Mouse (Mus musculus) liver, embryonic 13.5 days (tissue): ENCODE data around the gene Cep41. TPM values are rescaled to one million over a fixed set of nuclear protein-coding genes. Genes with fewer than 3 reads are reported as not detected.

Experiments used
- ATAC-seq: fragments of 200-750 bp; cut with Nextera tagmentation; 2 replicates; pipeline ENCODE4 v1.8.0; 2017; ENCODE audit warnings: low read depth, mild to moderate bottlenecking, moderate number of reproducible peaks, moderate library complexity
- DNase-seq: peaks from one replicate; pipeline ENCODE4 v3.0.0; 2022
- H3K27ac ChIP-seq: fragments of 300-500 bp; sonication (generic); 2 replicates; pipeline ENCODE4 v1.5.1; 2015; ENCODE audit warnings: moderate library complexity, mild to moderate bottlenecking, inconsistent platforms
- H3K27me3 ChIP-seq: fragments of 300-500 bp; sonication (generic); 2 replicates; pipeline ENCODE4 v1.6.1; 2015; ENCODE audit warnings: mild to moderate bottlenecking, inconsistent platforms
- H3K36me3 ChIP-seq: fragments of 300-500 bp; sonication (generic); 2 replicates; pipeline ENCODE4 v1.6.1; 2015; ENCODE audit warnings: mild to moderate bottlenecking, inconsistent platforms
- H3K4me1 ChIP-seq: fragments of 300-500 bp; sonication (generic); replicated peaks from 2 replicates; pipeline ENCODE4 v1.6.1; 2015; ENCODE audit warnings: inconsistent platforms
- H3K4me2 ChIP-seq: fragments of 300-500 bp; sonication (generic); 2 replicates; pipeline ENCODE4 v1.6.1; 2015; ENCODE audit warnings: inconsistent platforms, mild to moderate bottlenecking, moderate library complexity
- H3K4me3 ChIP-seq: fragments of 300-500 bp; sonication (generic); replicated peaks from 2 replicates; pipeline ENCODE4 v1.5.1; 2015; ENCODE audit warnings: mild to moderate bottlenecking, inconsistent platforms
- H3K9ac ChIP-seq: fragments of 300-500 bp; sonication (generic); 2 replicates; pipeline ENCODE4 v1.6.1; 2015; ENCODE audit warnings: mild to moderate bottlenecking, inconsistent platforms
- H3K9me3 ChIP-seq: fragments of 300-500 bp; sonication (generic); replicated peaks from 2 replicates; pipeline ENCODE4 v1.6.1; 2016; ENCODE audit warnings: inconsistent platforms
- WGBS: fragments of 180-500 bp; shearing (Covaris S2); methylation state at CpG from one replicate; pipeline ENCODE4 v1.1.7; 2015; ENCODE audit not compliant: insufficient replicate concordance; 5-methylcytosine and 5-hydroxymethylcytosine counted together
- microRNA counts: library from miRNA; unstranded; fragments of <30 nt; microRNA quantifications from one replicate; lab custom pipeline; 2016
- microRNA-seq: library from miRNA; unstranded; fragments of <30 nt; microRNA quantifications from one replicate; pipeline ENCODE4, GENCODE M21; 2016
- polyA plus RNA-seq: library from polyadenylated mRNA; unstranded; fragments of >200 nt; fragmentation: Nextera tagmentation; extraction: Ambion mirVana; gene quantifications from 2 replicates; pipeline ENCODE4 v1.2.1, GENCODE M21; 2015

Gene Cep41
- polyA plus RNA-seq, 1 experiment from 2014 or later, result 5.2 TPM

- Histone ChIP-seq H3K4me2 (no peak overlapping the region), H3K27ac (no peak overlapping the region), H3K4me3 (no peak overlapping the region), H3K27me3 (no peaks in the 10 kb centered on the region), H3K9ac (no peak overlapping the region), H3K4me1 (no peaks in the 10 kb centered on the region), H3K9me3 (no peaks in the 10 kb centered on the region), H3K36me3 (no peaks in the 10 kb centered on the region)
- 30% methylated on average over 5 of the region's 5 CpGs for WGBS
- ATAC-seq (no peak), DNase-seq (no peak)
These were observed 87.9 kb downstream of the Cep41 start for GRCm38 (mm10) chr6:30605672-30606071.

DNA sequence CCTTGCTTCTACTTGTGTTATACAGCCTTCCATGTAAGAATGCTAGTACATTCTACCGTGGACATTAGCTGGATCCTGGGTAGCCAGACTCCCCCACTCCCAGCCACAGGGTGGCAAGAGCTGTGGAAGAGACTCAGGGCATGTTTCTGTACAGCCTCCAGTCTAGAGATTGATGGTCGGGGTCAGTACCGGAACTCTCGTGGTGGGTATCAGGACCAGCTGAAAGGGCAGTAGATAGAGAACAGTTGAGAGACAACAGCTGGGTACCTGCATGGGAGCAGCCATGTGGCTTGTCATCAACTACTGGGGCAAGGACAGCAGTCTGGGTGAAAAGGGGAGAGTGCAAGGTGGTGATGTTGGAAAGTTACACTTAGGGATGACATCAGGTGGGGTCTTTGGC is 88.4 kb downstream of the Cep41 start:
- H3K36me3 ChIP-seq, result no peaks in the 10 kb centered on the region
- H3K9ac ChIP-seq, result no peak overlapping the region
- H3K9me3 ChIP-seq, result no peaks in the 10 kb centered on the region
- ATAC-seq (no peak), DNase-seq (no peak)
- H3K27ac ChIP-seq, result no peak overlapping the region
- H3K4me3 ChIP-seq, result no peak overlapping the region
- no peaks in the 10 kb centered on the region for H3K4me1 ChIP-seq
- 74% methylated on average over 4 of the region's 4 CpGs for WGBS
- H3K4me2 ChIP-seq, result no peak overlapping the region
- no peaks in the 10 kb centered on the region for H3K27me3 ChIP-seq

DNA sequence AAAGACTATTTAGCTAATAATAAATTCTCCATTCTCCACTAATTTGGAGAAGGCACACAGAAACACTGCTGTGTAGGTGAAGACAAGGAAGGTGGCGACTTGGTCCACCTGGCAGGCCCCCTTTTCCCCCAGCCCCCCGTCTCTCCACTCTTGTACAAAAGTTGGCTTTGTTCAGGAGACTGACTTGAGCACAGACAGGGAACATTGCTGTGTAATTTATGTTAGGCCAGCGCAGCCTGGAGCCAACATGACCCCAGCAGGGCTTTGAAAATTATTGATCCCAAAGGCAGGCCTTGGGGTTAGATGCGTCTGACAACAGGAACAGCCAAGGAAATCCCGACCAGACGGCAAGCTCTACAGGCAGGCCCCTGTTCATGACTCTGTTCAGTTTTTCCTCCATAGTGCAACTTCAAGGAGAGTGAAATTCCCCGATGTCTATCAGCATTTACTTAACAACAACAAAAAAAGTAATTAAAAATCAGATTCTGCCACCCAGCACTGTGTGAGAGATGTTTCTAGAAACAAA is 89.1 kb downstream of the Cep41 start:
- Histone ChIP-seq H3K36me3 (no peaks in the 10 kb centered on the region), H3K4me1 (no peaks in the 10 kb centered on the region), H3K9ac (no peak overlapping the region), H3K27ac (no peak overlapping the region), H3K4me2 (no peak overlapping the region), H3K27me3 (no peaks in the 10 kb centered on the region), H3K4me3 (no peak overlapping the region), H3K9me3 (no peaks in the 10 kb centered on the region)
- ATAC-seq (no peak), DNase-seq (no peak)
- WGBS, result 60% methylated on average over 7 of the region's 7 CpGs

MicroRNA genes within 50 kb of the gene (microRNA counts, 519-probe panel; counts per million panel counts)
- 4,750 counts per million, percentile 46 among the panel's probes with 10 or more counts for microRNA mmu-miR-335-3p (lab: Ali Mortazavi, UCI)
- microRNA mmu-miR-335-5p (lab: Ali Mortazavi, UCI), result 6,489 counts per million, percentile 81 among the panel's probes with 10 or more counts

Small RNA genes lying within 50 kb of the gene (microRNA-seq; reads per million reads assigned to microRNA genes)
- 48,222 reads per million, percentile 100 among the genes with 10 or more reads in this experiment for gene Mir335

Other genes with a start within 250 kb of the Cep41 start
- 22.6 and 24.8 TPM in 2 replicates for gene Tmem209, start 184.0 kb downstream of the Cep41 start, polyA plus RNA-seq
- 0.12 and 0.30 TPM in 2 replicates for gene Ssmem1, start 183.9 kb downstream of the Cep41 start, polyA plus RNA-seq
- gene Cpa2, start 152.2 kb downstream of the Cep41 start, polyA plus RNA-seq, result 1.1 and 2.5 TPM in 2 replicates
- gene Cpa4, start 125.4 kb downstream of the Cep41 start, polyA plus RNA-seq, result 0.13 and 0.16 TPM in 2 replicates
- gene Cpa5, start 82.7 kb downstream of the Cep41 start, polyA plus RNA-seq, result not detected in 2 replicates
- 0.52 and 1.4 TPM in 2 replicates for gene Cpa1, start 54.5 kb downstream of the Cep41 start, polyA plus RNA-seq
- 185 and 233 TPM in 2 replicates for gene Mest, start 29.8 kb upstream of the Cep41 start, polyA plus RNA-seq
- 6.6 and 9.1 TPM in 2 replicates for gene Copg2, start 203.0 kb upstream of the Cep41 start, polyA plus RNA-seq
- not detected in 2 replicates for gene Tsga13, start 221.8 kb upstream of the Cep41 start, polyA plus RNA-seq